Mouse (Mus musculus) stomach, postnatal 0 days (tissue): ENCODE data around the gene Mrpl54.

ENCODE experiments used
- CTCF ChIP-seq: IDR thresholded peaks from 2 replicates; pipeline ENCODE4 v1.5.1; 2016; ENCODE audit warnings: antibody characterized with exemption, low read depth, mild to moderate bottlenecking, moderate library complexity
- EP300 ChIP-seq: optimal IDR thresholded peaks from 2 replicates; pipeline ENCODE3; 2016; ENCODE audit warnings: antibody characterized with exemption

DNA sequence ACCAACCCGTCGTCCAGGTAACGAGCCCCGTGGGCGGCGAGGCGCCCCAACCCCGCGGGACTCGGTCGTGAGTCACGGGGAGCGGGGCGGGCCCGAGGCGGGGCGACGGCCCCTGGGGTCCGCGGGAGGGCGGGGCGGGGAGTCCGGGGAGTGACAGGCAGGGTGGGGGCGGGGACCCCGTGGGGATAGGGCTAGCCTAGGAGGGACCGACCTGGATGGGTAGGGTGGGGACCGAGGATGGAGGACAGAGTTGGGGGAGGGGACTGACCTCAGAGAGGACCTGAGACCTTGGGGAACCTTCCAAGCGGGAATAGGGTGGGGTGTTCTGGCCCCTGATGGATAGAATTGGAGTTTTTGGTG is 33.5 kb downstream of the Mrpl54 start:
- TF ChIP-seq CTCF (no peak), EP300 (no peak)
